Mouse (Mus musculus): ENCODE results near the gene Zc3h18. TPM values are rescaled to one million over a fixed set of nuclear protein-coding genes. Genes with fewer than 3 reads are reported as not detected.

Zc3h18 gene
- polyA plus RNA-seq, 1 experiment from 2014 or later: 48.9 TPM

- WGBS: 3% methylated on average over 19 of the region's 19 CpGs
- peak overlapping the region; percentile 97 for H3K27ac ChIP-seq
- no peaks in the 10 kb centered on the region for H3K9me3 ChIP-seq
- peak overlapping the region; percentile 45; the same call in 1 of the 2 replicates for H3K9ac ChIP-seq
- 0 out of 2 replicates have a peak, but pooled peaks cover 4% of the 10 kb centered on the region for H3K36me3 ChIP-seq
- H3K4me3 ChIP-seq (replicated peaks): peak overlapping the region; percentile 57
- H3K4me1 ChIP-seq: peaks cover 22% of the 10 kb centered on the region
- H3K4me2 ChIP-seq: peak overlapping the region; percentile 96
- H3K27me3 ChIP-seq (replicated peaks): no peaks in the 10 kb centered on the region
- peak; percentile 56 for ATAC-seq (ENCODE audit: insufficient read depth, low FRiP score, low read depth)
Measured at GRCm38 (mm10) chr8:122444058-122444748, 67.8 kb downstream of the Zc3h18 start.

GRCm38 (mm10) chr8:122445203-122445602, 68.8 kb downstream of the Zc3h18 start:
- Histone ChIP-seq H3K4me3 (replicated peaks) (no peak overlapping the region), H3K36me3 (no peaks in the 10 kb centered on the region), H3K4me2 (peak overlapping the region; percentile 96; the same call in 1 of the 2 replicates), H3K4me1 (peaks cover 22% of the 10 kb centered on the region), H3K9ac (no peak overlapping the region), H3K9me3 (no peaks in the 10 kb centered on the region), H3K27me3 (replicated peaks) (no peaks in the 10 kb centered on the region), H3K27ac (peak overlapping the region; percentile 97; the same call in 1 of the 2 replicates)
- 61% methylated on average over 3 of the region's 3 CpGs for WGBS
- ATAC-seq (ENCODE audit: insufficient read depth, low FRiP score, low read depth): no peak

GRCm38 (mm10) chr8:122451161-122451703, 74.8 kb downstream of the Zc3h18 start:
- Histone ChIP-seq H3K9me3 (no peaks in the 10 kb centered on the region), H3K4me3 (replicated peaks) (no peak overlapping the region), H3K9ac (no peak overlapping the region), H3K4me1 (no peaks in the 10 kb centered on the region), H3K4me2 (no peak overlapping the region), H3K27me3 (replicated peaks) (no peaks in the 10 kb centered on the region), H3K36me3 (no peaks in the 10 kb centered on the region), H3K27ac (no peak overlapping the region)
- ATAC-seq (ENCODE audit: insufficient read depth, low FRiP score, low read depth): no peak
- 70% methylated on average over 7 of the region's 7 CpGs for WGBS

- ATAC-seq (ENCODE audit: insufficient read depth, low FRiP score, low read depth): no peak
- no peak overlapping the region for H3K4me3 ChIP-seq (replicated peaks)
- 72% methylated on average over 10 of the region's 10 CpGs for WGBS
- H3K4me1 ChIP-seq: no peaks in the 10 kb centered on the region
- no peaks in the 10 kb centered on the region for H3K36me3 ChIP-seq
- H3K27me3 ChIP-seq (replicated peaks): no peaks in the 10 kb centered on the region
- H3K4me2 ChIP-seq: no peak overlapping the region
- no peak overlapping the region for H3K27ac ChIP-seq
- H3K9ac ChIP-seq: no peak overlapping the region
- no peaks in the 10 kb centered on the region for H3K9me3 ChIP-seq
Measured at GRCm38 (mm10) chr8:122452154-122452553, 75.7 kb downstream of the Zc3h18 start.

GRCm38 (mm10) chr8:122454409-122454808, 78.0 kb downstream of the Zc3h18 start:
- Histone ChIP-seq H3K27me3 (replicated peaks) (peaks cover 6% of the 10 kb centered on the region; the same call in 1 of the 2 replicates), H3K4me3 (replicated peaks) (no peak overlapping the region), H3K9me3 (no peaks in the 10 kb centered on the region), H3K27ac (no peak overlapping the region), H3K36me3 (no peaks in the 10 kb centered on the region), H3K9ac (no peak overlapping the region), H3K4me1 (no peaks in the 10 kb centered on the region), H3K4me2 (no peak overlapping the region)
- WGBS: 82% methylated on average over 6 of the region's 6 CpGs
- ATAC-seq (ENCODE audit: insufficient read depth, low FRiP score, low read depth): no peak

GRCm38 (mm10) chr8:122457171-122457570, 80.8 kb downstream of the Zc3h18 start:
- Histone ChIP-seq H3K4me3 (replicated peaks) (no peak overlapping the region), H3K4me2 (no peak overlapping the region), H3K27me3 (replicated peaks) (peaks cover 24% of the 10 kb centered on the region), H3K36me3 (no peaks in the 10 kb centered on the region), H3K9ac (no peak overlapping the region), H3K27ac (no peak overlapping the region), H3K9me3 (no peaks in the 10 kb centered on the region), H3K4me1 (peaks cover 19% of the 10 kb centered on the region)
- no peak for ATAC-seq (ENCODE audit: insufficient read depth, low FRiP score, low read depth)
- WGBS: 70% methylated on average over 11 of the region's 11 CpGs

- H3K27ac ChIP-seq: no peak overlapping the region
- H3K4me1 ChIP-seq: peaks cover 23% of the 10 kb centered on the region
- no peak for ATAC-seq (ENCODE audit: insufficient read depth, low FRiP score, low read depth)
Measured at GRCm38 (mm10) chr8:122459218-122459900, 83.0 kb downstream of the Zc3h18 start.

GRCm38 (mm10) chr8:122459990-122460389, 83.6 kb downstream of the Zc3h18 start:
- ATAC-seq (ENCODE audit: insufficient read depth, low FRiP score, low read depth): no peak
- Histone ChIP-seq H3K9ac (peak overlapping the region; percentile 25; the same call in 1 of the 2 replicates), H3K27me3 (replicated peaks) (peaks cover 27% of the 10 kb centered on the region), H3K4me3 (replicated peaks) (peak overlapping the region; percentile 33), H3K27ac (no peak overlapping the region), H3K9me3 (no peaks in the 10 kb centered on the region), H3K4me2 (peak overlapping the region; percentile 80), H3K36me3 (no peaks in the 10 kb centered on the region), H3K4me1 (peaks cover 23% of the 10 kb centered on the region)
- 23% methylated on average over 7 of the region's 7 CpGs for WGBS

More at GRCm38 (mm10) chr8:122459218-122459900, 83.0 kb downstream of the Zc3h18 start:
- H3K9me3 ChIP-seq: no peaks in the 10 kb centered on the region
- no peak overlapping the region for H3K9ac ChIP-seq
- H3K36me3 ChIP-seq: no peaks in the 10 kb centered on the region
- peak overlapping the region; percentile 80; the same call in 1 of the 2 replicates for H3K4me2 ChIP-seq
- H3K4me3 ChIP-seq (replicated peaks): no peak overlapping the region
- H3K27me3 ChIP-seq (replicated peaks): peaks cover 27% of the 10 kb centered on the region
- 65% methylated on average over 6 of the region's 6 CpGs for WGBS

- H3K4me1 ChIP-seq: peaks cover 23% of the 10 kb centered on the region
- H3K4me3 ChIP-seq (replicated peaks): peak within 1 kb of the TSS; percentile 33
- no peak within 1 kb of the TSS for H3K27ac ChIP-seq
- ATAC-seq (ENCODE audit: insufficient read depth, low FRiP score, low read depth): peak; percentile 87
- 3% methylated on average over 56 of the region's 56 CpGs for WGBS
- peaks cover 27% of the 10 kb centered on the region for H3K27me3 ChIP-seq (replicated peaks)
- no peaks in the 10 kb centered on the region for H3K36me3 ChIP-seq
- peak within 1 kb of the TSS; percentile 80 for H3K4me2 ChIP-seq
- no peaks in the 10 kb centered on the region for H3K9me3 ChIP-seq
- H3K9ac ChIP-seq: peak within 1 kb of the TSS; percentile 25; the same call in 1 of the 2 replicates
Measured at GRCm38 (mm10) chr8:122460524-122461472, 84.4 kb downstream of the Zc3h18 start, which contains the start of gene Snai3. TSS of gene Snai3 (minus strand) at chr8:122460733.

- H3K4me2 ChIP-seq: no peak overlapping the region
- H3K4me3 ChIP-seq (replicated peaks): no peak overlapping the region
- no peak for ATAC-seq (ENCODE audit: insufficient read depth, low FRiP score, low read depth)
- peaks cover 23% of the 10 kb centered on the region for H3K4me1 ChIP-seq
- H3K36me3 ChIP-seq: peaks cover 1% of the 10 kb centered on the region
- no peak overlapping the region for H3K27ac ChIP-seq
- WGBS: 60% methylated on average over 11 of the region's 11 CpGs
- no peak overlapping the region for H3K9ac ChIP-seq
- peaks cover 27% of the 10 kb centered on the region for H3K27me3 ChIP-seq (replicated peaks)
- H3K9me3 ChIP-seq: no peaks in the 10 kb centered on the region
Measured at GRCm38 (mm10) chr8:122461473-122462148, 85.2 kb downstream of the Zc3h18 start.

GRCm38 (mm10) chr8:122462510-122462909, 86.1 kb downstream of the Zc3h18 start:
- Histone ChIP-seq H3K27ac (no peak overlapping the region), H3K27me3 (replicated peaks) (peaks cover 27% of the 10 kb centered on the region), H3K9me3 (no peaks in the 10 kb centered on the region), H3K9ac (no peak overlapping the region), H3K4me1 (peaks cover 23% of the 10 kb centered on the region), H3K4me2 (no peak overlapping the region), H3K4me3 (replicated peaks) (no peak overlapping the region), H3K36me3 (peaks cover 6% of the 10 kb centered on the region)
- no peak for ATAC-seq (ENCODE audit: insufficient read depth, low FRiP score, low read depth)
- WGBS: 71% methylated on average over 8 of the region's 8 CpGs
